Mouse (Mus musculus) forebrain, embryonic 16.5 days (tissue): ENCODE results near the gene Hdac1. TPM values are rescaled to one million over a fixed set of nuclear protein-coding genes. Genes with fewer than 3 reads are reported as not detected.
A peak's percentile ranks its signal among the peaks of the same experiment; 100 is the strongest.
"Not testable (repeated sequence)": the region's sequence is repeated elsewhere in the genome, so short reads cannot be mapped to it uniquely, and the experiment has no call there.

Source experiments
- ATAC-seq: fragments of 200-750 bp; cut with Nextera tagmentation; 2 replicates; pipeline ENCODE4 v1.8.0; 2017; ENCODE audit warnings: mild to moderate bottlenecking, moderate library complexity
- H3K27ac ChIP-seq: fragments of 300-500 bp; sonication (generic); 2 replicates; pipeline ENCODE4 v1.5.1; 2014; ENCODE audit warnings: low read length, control low read depth
- H3K27me3 ChIP-seq: fragments of 300-500 bp; sonication (generic); replicated peaks from 2 replicates; pipeline ENCODE4 v1.6.1; 2014; ENCODE audit warnings: low read length; ENCODE audit not compliant: control insufficient read depth, insufficient read depth
- H3K36me3 ChIP-seq: fragments of 300-500 bp; sonication (generic); 2 replicates; pipeline ENCODE4 v1.6.1; 2014; ENCODE audit not compliant: control insufficient read depth, insufficient read depth
- H3K4me1 ChIP-seq: fragments of 300-500 bp; sonication (generic); replicated peaks from 2 replicates; pipeline ENCODE4 v1.6.1; 2014; ENCODE audit warnings: low read length; ENCODE audit not compliant: control insufficient read depth, insufficient read depth
- H3K4me2 ChIP-seq: fragments of 300-500 bp; sonication (generic); 2 replicates; pipeline ENCODE4 v1.6.1; 2014; ENCODE audit warnings: mild to moderate bottlenecking, low read length, control low read depth
- H3K4me3 ChIP-seq: fragments of 300-500 bp; sonication (generic); replicated peaks from 2 replicates; pipeline ENCODE4 v1.5.1; 2014; ENCODE audit warnings: mild to moderate bottlenecking, low read length, control low read depth
- H3K9ac ChIP-seq: fragments of 300-500 bp; sonication (generic); replicated peaks from 2 replicates; pipeline ENCODE4 v1.6.1; 2014; ENCODE audit warnings: low read depth, low read length, control low read depth
- H3K9me3 ChIP-seq: fragments of 300-500 bp; sonication (generic); 2 replicates; pipeline ENCODE4 v1.6.1; 2016; ENCODE audit warnings: low read length; ENCODE audit not compliant: control insufficient read depth
- WGBS: fragments of 180-500 bp; shearing (Covaris S2); extraction: QIAGEN DNeasy Blood & Tissue Kit; methylation state at CpG from one replicate; pipeline ENCODE4 v1.1.7; 2014; 5-methylcytosine and 5-hydroxymethylcytosine counted together
- polyA plus RNA-seq: library from polyadenylated mRNA; unstranded; fragments of >200 nt; fragmentation: Nextera tagmentation; extraction: Ambion mirVana; gene quantifications from 2 replicates; pipeline ENCODE4 v1.2.1, GENCODE M21; 2015

The Hdac1 gene
- polyA plus RNA-seq, 1 experiment from 2014 or later: 113 TPM

DNA sequence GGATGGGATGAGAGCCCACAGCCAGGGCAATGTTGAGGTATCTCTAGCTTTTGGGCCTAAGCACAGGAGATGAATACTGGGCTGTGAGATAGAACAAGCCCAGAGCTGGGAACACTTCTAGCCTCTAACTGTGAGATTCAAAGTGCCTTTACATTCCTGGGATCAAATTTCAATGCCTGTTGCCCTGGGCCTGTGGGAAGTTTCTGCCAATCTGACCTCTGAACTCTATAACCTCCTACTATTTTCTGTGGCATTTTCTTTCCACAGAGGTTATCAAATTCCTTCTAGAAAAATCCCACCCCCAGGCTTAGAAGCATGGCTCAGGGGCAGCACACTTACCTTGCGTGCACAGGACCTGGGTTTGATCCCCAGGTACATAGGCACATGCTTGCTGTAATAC is 7.8 kb upstream of the Hdac1 start:
- Histone ChIP-seq H3K4me3 (no peak overlapping the region), H3K9ac (no peak overlapping the region), H3K36me3 (no peaks in the 10 kb centered on the region), H3K4me2 (no peak overlapping the region), H3K27me3 (no peaks in the 10 kb centered on the region), H3K9me3 (no peaks in the 10 kb centered on the region), H3K4me1 (peaks cover 5% of the 10 kb centered on the region), H3K27ac (no peak overlapping the region)
- 85% methylated on average over 1 of the region's 1 CpGs for WGBS
- ATAC-seq: no peak

DNA sequence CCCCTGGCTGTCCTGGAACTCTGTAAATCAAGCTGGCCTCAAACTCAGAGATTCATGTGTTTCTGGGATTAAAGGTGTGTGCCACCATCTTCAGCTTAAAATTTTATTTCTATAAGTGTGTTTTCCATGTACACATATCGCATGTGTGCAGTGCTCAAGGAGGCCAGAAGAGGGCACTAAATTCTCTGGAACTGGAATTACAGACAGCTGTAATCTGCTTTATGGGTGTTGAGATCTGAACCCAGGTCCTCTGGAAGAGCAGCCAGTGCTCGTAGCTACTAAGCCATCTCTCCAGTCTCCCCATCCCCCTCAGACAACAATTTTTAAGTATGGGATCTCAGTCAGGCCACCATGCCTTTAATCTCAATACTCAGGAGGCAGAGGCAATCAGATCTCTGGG is 6.8 kb upstream of the Hdac1 start:
- no peak overlapping the region for H3K4me2 ChIP-seq
- H3K27ac ChIP-seq: no peak overlapping the region
- no peaks in the 10 kb centered on the region for H3K36me3 ChIP-seq
- 98% methylated on average over 2 of the region's 2 CpGs for WGBS
- H3K4me1 ChIP-seq: no peaks in the 10 kb centered on the region
- H3K9ac ChIP-seq: no peak overlapping the region
- no peaks in the 10 kb centered on the region for H3K27me3 ChIP-seq
- ATAC-seq: no peak
- H3K9me3 ChIP-seq: no peaks in the 10 kb centered on the region
- no peak overlapping the region for H3K4me3 ChIP-seq

DNA sequence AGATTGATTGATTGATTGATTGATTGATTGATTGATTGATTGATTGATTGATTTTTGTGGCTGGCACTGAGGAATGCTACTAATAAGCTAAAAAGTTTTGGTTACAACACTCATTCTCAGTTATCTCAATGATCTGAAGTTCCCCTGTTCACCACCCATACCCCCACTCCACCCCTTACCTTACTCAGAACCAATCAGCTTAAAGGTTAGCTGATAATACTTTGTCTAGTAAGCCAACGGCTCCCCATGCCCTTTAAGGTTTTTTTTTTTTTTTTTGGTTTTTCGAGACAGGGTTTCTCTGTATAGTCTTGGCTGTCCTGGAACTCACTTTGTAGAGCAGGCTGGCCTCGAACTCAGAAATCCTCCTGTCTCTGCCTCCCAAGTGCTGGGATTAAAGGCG is 5.1 kb upstream of the Hdac1 start:
- not testable (repeated sequence) for H3K4me2 ChIP-seq, H3K4me1 ChIP-seq, H3K36me3 ChIP-seq, H3K9ac ChIP-seq, ATAC-seq, H3K9me3 ChIP-seq, H3K27ac ChIP-seq, H3K27me3 ChIP-seq, H3K4me3 ChIP-seq
- 89% methylated on average over 4 of the region's 4 CpGs for WGBS

DNA sequence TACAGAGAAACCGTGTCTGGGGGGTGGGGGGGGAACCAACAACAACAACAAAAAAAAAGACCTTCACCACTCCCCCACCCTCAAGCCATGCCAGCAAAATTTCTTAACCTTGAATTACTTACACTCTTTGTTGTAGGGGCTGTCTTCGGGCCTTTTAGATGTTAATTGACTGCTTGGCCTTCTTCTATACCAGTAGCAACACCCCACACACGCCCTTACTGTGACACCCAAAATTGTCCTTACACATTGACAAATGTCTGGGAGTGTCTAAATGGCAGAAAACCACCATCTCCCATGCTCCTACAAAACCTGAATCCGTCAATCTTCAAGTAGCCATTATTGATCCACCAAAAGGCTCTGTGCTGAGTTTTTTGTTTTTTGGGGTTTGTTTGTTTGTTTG is 1.6 kb upstream of the Hdac1 start:
- Histone ChIP-seq H3K4me2 (no peak overlapping the region), H3K4me1 (peaks cover 12% of the 10 kb centered on the region), H3K9ac (no peak overlapping the region), H3K9me3 (no peaks in the 10 kb centered on the region), H3K27me3 (no peaks in the 10 kb centered on the region), H3K36me3 (no peaks in the 10 kb centered on the region), H3K4me3 (no peak overlapping the region), H3K27ac (no peak overlapping the region)
- WGBS: 86% methylated on average over 4 of the region's 4 CpGs
- no peak for ATAC-seq

DNA sequence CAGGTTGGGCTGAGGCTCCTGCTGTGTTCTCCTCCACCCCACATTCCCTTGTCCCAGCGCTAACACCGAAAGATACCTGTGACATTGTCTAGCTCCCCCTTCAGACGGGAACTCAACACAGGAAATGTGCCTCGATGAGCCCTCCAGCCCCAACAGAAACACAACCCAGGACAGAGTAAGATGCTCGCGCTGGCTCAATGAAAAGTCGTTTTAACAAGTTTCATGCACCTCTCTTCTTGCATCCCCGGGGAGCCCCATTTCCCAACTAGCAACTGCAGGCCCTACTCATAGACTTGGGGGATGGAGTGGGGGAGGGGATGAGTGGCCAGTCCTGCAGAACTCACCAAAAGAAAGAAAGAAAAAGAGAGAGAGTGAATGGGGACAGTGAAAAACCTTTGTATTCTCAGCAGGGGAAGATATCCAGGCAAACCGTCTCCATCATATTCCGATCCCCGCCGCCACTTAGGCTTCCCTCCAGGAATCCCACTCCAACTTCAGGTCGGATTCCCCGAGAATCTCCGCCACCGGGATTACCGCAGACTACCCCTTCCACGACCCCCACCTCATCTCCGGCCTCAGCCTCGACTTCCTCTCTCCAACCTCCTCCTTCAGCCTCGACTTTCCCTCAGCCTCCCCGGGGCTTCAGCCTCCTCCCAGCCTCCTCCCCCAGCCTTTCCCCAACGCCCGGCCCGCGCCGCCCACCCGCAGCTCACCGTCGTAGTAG is 483 bp downstream of the Hdac1 start:
- Histone ChIP-seq H3K4me1 (peaks cover 12% of the 10 kb centered on the region), H3K27me3 (no peaks in the 10 kb centered on the region), H3K9me3 (no peaks in the 10 kb centered on the region), H3K36me3 (no peaks in the 10 kb centered on the region), H3K27ac (peak overlapping the region; percentile 77), H3K4me3 (peak overlapping the region; percentile 90), H3K4me2 (peak overlapping the region; percentile 85), H3K9ac (peak overlapping the region; percentile 90)
- ATAC-seq: no peak
- 2% methylated on average over 30 of the region's 30 CpGs for WGBS

DNA sequence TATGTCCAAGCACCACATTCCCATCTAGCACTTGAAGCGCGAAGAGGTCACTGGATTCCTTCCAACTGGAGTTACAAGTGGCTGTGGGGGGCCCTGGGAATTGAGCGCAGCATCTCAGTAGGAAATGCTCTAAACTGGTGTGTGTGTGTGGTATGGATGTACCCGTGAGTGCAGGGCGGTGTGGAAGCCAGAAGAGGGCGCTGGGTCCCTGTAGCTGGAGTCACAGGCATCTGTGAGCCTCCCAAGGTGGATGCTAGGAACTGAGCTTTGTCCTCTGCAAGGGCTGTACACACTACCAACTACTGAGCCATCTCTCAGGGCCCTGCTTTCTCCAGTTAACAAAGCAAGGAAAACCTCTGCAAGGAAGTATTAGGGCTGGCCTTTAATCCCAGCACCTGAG is 2.5 kb downstream of the Hdac1 start:
- H3K27me3 ChIP-seq: no peaks in the 10 kb centered on the region
- H3K4me1 ChIP-seq: peaks cover 12% of the 10 kb centered on the region
- no peak overlapping the region for H3K27ac ChIP-seq
- no peak overlapping the region for H3K4me3 ChIP-seq
- no peak overlapping the region for H3K9ac ChIP-seq
- ATAC-seq: no peak
- no peak overlapping the region for H3K4me2 ChIP-seq
- WGBS: 90% methylated on average over 6 of the region's 6 CpGs
- no peaks in the 10 kb centered on the region for H3K9me3 ChIP-seq
- H3K36me3 ChIP-seq: no peaks in the 10 kb centered on the region

DNA sequence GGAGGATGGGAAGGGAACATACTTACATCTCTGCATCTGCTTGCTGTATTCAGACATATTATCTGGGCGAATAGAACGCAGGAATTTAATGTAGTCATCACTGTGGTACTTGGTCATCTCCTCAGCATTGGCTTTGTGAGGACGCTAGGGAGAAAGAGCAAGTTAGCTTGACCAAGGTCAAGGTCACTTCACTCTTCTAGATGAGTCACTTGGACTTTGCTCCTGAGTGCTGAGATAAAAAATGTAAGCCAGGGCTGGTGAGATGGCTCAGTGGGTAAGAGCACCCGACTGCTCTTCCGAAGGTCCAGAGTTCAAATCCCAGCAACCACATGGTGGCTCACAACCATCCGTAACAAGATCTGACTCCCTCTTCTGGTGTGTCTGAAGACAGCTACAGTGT is 13.6 kb downstream of the Hdac1 start:
- H3K4me2 ChIP-seq, H3K4me1 ChIP-seq, H3K27ac ChIP-seq, H3K27me3 ChIP-seq, H3K4me3 ChIP-seq, H3K9me3 ChIP-seq, H3K9ac ChIP-seq, ATAC-seq: not testable (repeated sequence)
- H3K36me3 ChIP-seq: peaks cover 10% of the 10 kb centered on the region
- WGBS: 96% methylated on average over 5 of the region's 6 CpGs

DNA sequence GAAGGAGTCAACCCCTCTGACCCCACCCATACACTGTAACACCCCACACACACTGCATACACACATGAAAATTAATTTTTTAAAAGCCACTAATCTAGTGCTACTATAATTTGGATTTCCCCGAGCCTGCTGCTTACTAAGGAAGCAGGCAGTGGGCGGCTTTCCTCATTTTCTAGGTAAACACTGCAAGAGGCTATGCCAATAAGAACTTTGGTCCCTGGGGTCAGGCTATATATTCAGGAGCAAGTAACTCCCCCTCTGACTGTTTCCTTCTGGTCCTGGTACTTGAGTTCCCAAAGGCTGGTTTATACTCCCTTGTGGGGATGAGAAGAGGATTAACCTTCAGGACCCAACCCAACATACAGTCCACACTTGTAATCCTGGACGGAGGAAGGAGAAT is 16.6 kb downstream of the Hdac1 start:
- Histone ChIP-seq H3K36me3 (peaks cover 18% of the 10 kb centered on the region), H3K4me2 (no peak overlapping the region), H3K27ac (no peak overlapping the region), H3K9me3 (no peaks in the 10 kb centered on the region), H3K4me1 (no peaks in the 10 kb centered on the region), H3K9ac (no peak overlapping the region), H3K27me3 (no peaks in the 10 kb centered on the region), H3K4me3 (no peak overlapping the region)
- WGBS: 93% methylated on average over 3 of the region's 3 CpGs
- no peak for ATAC-seq

DNA sequence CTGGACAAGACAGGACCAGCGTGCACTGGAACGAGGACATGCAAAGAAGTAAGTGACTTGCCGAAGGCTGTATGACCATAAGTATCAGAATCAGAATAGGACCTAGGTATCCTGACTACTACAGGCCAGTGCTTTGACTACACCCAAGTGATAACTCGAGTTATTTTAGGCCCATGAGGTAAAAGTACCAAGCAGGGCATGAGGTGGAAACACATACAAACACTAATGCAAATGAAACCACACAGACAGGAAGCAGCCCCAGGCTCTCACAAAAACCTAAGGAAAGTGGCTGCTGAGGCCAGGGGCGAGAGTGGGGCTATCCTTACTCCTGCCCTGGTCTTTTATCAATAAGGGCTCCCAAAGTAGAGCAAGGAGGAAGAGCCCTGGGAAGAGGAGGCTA is 17.2 kb downstream of the Hdac1 start:
- Histone ChIP-seq H3K4me3 (no peak overlapping the region), H3K4me1 (no peaks in the 10 kb centered on the region), H3K9me3 (no peaks in the 10 kb centered on the region), H3K27me3 (no peaks in the 10 kb centered on the region), H3K36me3 (peaks cover 19% of the 10 kb centered on the region), H3K9ac (no peak overlapping the region), H3K27ac (no peak overlapping the region), H3K4me2 (no peak overlapping the region)
- ATAC-seq: no peak
- WGBS: 96% methylated on average over 5 of the region's 5 CpGs

DNA sequence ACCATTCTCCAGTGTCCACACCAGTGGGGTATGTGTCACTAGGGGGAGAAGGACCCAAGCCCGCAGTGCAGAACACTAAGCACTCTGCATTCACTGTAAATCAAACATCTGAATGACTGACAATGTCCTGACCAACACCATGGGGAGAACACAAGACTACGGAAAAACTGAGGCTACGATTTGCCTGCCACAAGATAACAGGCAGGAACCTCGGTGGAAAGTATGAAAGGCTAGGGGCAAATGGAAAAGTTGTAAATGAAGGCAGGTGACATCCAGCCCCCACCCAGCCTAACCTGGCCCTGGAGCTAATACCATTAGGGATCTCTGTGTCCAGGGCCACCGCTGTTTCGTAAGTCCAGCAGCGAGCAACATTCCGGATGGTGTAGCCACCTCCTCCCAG is 24.0 kb downstream of the Hdac1 start:
- H3K36me3 ChIP-seq: peaks cover 29% of the 10 kb centered on the region
- H3K4me2 ChIP-seq: no peak overlapping the region
- no peaks in the 10 kb centered on the region for H3K9me3 ChIP-seq
- H3K9ac ChIP-seq: no peak overlapping the region
- 94% methylated on average over 8 of the region's 8 CpGs for WGBS
- no peak overlapping the region for H3K4me3 ChIP-seq
- H3K4me1 ChIP-seq: peaks cover 18% of the 10 kb centered on the region
- ATAC-seq: no peak
- no peaks in the 10 kb centered on the region for H3K27me3 ChIP-seq
- H3K27ac ChIP-seq: no peak overlapping the region
